Mouse (Mus musculus) lung, postnatal 25 days (tissue): ENCODE data around the gene Trabd2b.
A peak's percentile ranks its signal among the peaks of the same experiment; 100 is the strongest.

ENCODE experiments used
- DNase-seq: peaks from one replicate; pipeline ENCODE4 v3.0.0; 2022; ENCODE audit warnings: low spot score

The Trabd2b gene

DNA sequence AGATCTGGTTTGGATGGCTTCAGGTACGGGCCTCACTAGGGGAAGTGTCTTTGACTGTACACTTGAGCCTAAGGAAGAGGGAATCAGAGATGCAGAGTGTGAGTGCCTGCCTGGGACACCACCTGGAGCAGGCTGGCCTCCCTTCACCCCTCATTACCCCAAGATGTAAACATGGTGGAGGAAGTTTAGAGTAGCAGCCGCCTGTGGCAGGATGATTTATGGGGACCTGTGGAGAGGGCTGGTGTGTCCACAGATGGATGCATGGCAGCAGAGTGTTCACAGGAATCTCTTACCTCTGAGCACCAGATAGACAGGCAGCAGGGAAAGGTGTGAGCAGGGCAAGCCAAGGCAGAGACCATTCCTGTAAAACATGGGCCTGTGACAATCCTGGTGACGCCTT lies 199.1 kb downstream of the Trabd2b start:
- no peak for DNase-seq

DNA sequence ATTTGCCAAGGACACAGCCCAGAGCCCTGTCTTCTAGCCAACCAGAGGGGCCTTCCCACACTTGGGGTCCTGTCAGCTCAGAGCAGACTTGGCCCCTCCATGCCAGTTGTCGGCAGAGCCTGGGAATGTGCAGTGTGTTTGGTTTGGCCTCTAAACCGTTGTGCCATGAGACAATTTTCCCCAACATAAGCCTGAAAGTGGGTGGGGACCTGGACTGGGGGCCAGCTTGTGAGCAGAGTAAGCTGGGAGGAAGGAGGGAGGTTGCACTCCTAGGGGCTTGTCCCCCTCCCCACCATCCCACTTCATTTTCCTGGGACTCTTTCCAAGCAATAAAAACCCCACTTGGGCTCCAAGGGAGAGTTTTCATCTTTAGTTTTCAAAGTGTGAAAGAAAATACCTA lies 201.3 kb downstream of the Trabd2b start:
- DNase-seq: no peak

- no peak for DNase-seq
Measured at GRCm38 (mm10) chr4:114609297-114609696, 202.8 kb downstream of the Trabd2b start.

- no peak for DNase-seq
Measured at GRCm38 (mm10) chr4:114611166-114611929, 204.8 kb downstream of the Trabd2b start.

GRCm38 (mm10) chr4:114612032-114612431 lies 205.5 kb downstream of the Trabd2b start:
- DNase-seq: no peak

DNA sequence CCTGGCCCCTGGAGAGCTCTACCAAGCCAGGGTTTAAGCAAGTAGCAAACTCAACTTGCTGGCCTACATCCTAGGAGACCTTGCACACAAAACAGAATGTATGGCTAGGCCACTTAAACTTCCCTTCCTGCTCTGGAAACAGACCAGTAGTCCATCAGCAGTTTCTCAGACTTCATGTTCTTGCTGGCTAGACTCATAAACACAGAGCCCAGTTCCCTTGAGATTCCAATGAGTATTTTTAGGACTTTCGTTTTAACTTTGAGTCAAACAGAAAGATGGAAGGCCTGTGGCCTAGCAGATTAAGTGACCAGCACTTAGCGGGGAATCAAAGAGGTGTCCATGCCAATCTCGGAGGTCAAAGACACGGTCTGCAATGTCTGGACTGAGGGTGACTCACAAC lies 206.3 kb downstream of the Trabd2b start:
- DNase-seq: no peak

DNA sequence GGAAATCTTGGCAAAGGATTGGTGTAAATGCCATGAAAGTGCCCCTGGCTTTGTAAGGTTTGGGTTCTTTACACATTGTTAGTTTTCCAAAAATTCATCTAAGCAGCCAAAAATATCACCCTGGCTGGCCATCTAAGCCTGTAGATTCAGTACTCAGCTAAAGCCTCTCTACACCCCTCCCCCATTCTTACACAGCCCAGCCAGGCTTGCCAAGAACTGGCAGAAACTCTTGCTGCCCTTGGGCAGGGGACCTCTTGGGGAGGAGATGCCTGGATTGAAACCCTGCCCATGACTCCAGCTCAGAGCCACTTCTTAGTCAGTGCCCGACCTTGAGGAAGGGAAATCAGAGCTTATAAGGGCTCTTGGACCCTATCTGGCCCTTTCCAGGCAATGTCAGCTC lies 207.6 kb downstream of the Trabd2b start:
- DNase-seq: no peak

- no peak for DNase-seq
Measured at GRCm38 (mm10) chr4:114615765-114616164, 209.2 kb downstream of the Trabd2b start.

- DNase-seq: no peak
Measured at GRCm38 (mm10) chr4:114622929-114623328, 216.4 kb downstream of the Trabd2b start.

GRCm38 (mm10) chr4:114624114-114624910 lies 217.8 kb downstream of the Trabd2b start:
- peak; percentile 41 for DNase-seq

DNA sequence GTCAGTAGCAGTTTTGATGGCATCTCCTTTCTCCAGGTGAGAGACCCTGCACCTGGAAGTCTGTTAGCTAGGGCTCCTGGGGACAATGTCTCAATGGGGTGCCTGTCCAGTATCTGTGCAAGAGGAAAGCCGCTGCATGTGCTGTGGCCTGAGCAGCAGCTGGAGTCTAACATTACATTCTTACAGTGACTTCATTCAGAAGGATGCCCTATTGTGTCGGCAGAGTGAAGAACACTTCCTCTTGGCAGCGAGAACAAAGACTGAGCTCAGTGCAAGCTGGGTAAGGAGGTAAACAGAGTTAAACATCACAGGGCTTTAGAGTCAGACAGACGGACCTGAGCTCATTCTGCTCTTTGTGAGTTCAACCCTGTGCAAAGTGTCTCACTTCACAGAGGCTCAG lies 218.8 kb downstream of the Trabd2b start:
- DNase-seq: no peak

DNA sequence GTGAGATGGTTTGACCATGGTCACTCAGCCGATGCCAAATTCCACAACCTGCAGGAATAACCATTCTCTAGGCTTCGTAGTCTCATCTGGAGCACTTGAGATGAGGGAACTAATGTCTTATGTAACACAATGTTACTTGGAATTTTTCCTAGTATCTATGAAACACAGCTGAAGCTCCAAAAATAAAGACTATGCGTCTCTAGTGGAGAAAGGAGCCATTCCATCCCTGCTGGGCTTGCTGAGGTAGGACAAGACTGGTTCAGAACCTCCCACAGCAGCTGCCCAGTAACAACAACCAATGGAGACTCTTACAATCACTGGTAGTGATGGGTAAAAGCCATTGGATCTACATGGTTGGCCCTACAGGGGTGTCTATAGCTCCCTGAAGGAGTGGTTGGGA lies 219.4 kb downstream of the Trabd2b start:
- DNase-seq: no peak

GRCm38 (mm10) chr4:114627674-114628293 lies 221.3 kb downstream of the Trabd2b start:
- DNase-seq: peak; percentile 63

DNA sequence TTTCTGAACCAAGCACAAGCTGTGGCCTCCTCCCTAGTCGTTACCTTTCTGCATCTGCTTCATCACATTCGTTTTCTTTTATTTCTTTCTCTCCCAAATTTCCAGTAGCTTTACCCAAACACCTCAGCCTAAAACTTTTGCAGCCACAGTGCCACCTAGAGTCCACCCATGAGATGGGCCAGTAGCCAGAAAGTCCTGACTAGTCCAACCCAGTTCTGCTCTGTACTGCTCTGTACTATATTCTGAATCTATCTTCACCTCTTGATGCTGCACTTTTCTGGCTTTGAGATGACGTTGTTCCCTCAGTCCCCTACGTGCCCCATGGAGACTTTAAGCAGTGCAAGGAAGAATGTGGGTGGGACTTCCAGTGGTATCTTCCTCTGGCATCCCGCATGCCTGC lies 229.4 kb downstream of the Trabd2b start:
- peak; percentile 60 for DNase-seq

- DNase-seq: no peak
Measured at GRCm38 (mm10) chr4:114636324-114636723, 229.8 kb downstream of the Trabd2b start.

DNA sequence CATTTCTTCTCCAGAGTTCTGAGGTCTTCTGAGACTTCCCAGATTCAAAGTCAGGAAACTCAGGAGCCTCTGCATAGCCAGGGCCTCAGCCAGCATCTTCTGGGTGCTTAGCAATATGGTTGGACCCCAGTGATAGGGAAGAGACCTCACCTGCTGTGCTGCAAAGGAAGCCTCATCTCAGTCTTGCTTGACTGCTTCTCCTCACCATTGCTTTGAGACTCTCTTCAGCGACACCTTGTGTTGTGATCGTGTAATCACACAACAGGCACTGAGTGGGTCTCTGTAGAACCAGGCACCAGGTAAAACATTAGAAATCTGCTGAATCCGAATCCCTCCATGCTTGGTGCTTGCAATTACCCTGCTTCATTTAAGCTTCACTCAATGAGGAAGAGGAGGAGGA lies 230.6 kb downstream of the Trabd2b start:
- no peak for DNase-seq

DNA sequence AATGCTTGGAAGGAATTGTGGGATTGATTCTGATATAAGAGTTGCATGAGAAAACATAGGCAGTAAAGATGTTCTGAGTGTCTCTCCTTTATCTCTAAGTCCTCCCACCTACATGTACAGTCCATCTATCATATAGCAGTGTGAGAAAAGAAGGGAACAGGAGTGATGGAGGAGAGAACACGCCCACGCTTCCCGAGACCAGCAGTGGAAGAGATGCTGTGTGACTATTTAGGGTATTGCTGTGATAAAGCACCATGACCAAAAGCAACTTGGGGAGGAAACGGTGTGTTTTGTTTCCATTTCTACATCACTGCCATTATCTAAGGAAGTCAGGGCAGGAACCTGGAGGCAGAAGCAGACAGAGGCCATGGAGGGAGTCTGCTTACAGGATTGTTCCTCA lies 235.9 kb downstream of the Trabd2b start:
- no peak for DNase-seq

GRCm38 (mm10) chr4:114643679-114644208 lies 237.2 kb downstream of the Trabd2b start:
- DNase-seq: no peak

- DNase-seq: no peak
Measured at GRCm38 (mm10) chr4:114645341-114645740, 238.8 kb downstream of the Trabd2b start.

- no peak for DNase-seq
Measured at GRCm38 (mm10) chr4:114646825-114647681, 240.5 kb downstream of the Trabd2b start.

DNA sequence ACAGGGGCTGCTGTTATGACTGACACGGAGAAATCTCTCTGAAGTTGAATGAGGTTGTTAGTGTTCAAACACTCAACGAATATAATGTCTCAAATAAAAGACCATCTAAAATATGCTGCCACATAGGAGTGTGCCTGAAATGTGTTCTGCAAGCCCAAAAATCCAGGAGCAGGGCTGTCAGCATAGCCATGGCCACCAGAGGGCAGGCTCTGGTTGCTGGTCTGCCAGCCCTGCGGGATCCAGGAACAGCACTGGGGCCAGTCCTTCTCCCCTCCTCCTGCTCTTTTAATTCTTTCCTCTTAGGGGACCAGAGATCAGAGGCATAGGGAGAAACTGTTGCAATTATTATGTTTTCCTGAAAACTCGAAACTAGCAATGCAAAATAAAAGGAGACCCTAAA lies 241.2 kb downstream of the Trabd2b start:
- DNase-seq: no peak
